Mouse (Mus musculus): ENCODE data around the gene Grifin. TPM values are rescaled to one million over a fixed set of nuclear protein-coding genes. Genes with fewer than 3 reads are reported as not detected.
A peak's percentile ranks its signal among the peaks of the same experiment; 100 is the strongest.

Gene Grifin
- polyA plus RNA-seq, 1 experiment from 2014 or later = not detected

DNA sequence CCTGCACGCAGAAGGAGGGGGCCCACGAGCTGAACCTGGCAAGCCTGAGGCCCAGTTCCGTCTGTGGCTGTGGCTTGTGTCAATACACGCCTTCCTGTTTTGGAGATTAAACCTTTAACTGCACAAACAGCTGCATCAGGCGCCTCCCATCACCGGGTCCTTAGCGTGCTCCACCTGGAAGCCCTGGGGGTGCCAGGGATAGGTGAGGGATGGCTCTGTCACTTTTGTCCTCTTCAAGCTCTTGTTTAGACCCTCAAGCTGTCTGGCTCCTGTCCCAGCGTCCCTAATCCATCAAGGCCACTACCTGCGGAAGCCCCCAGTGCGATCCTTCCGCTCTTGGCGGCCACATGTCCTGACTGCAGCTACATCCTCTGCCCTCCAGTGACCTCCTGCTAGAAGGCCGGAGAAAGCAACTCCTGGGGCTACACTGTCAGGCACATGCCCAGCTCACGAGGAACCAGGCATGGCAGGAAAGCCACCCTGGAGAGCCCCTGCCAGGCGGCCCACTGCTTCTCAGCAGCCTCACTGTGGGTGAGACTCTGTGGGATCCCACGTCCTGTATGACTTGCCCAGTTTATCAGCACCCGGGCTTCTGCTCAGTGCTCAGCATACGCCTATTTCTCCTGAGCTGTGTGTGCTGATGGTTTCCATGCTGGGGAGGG, 32.2 kb upstream of the Grifin start:
- no peak overlapping the region for H3K4me3 ChIP-seq (replicated peaks; ENCODE audit: low read length)
- no peak for ATAC-seq

DNA sequence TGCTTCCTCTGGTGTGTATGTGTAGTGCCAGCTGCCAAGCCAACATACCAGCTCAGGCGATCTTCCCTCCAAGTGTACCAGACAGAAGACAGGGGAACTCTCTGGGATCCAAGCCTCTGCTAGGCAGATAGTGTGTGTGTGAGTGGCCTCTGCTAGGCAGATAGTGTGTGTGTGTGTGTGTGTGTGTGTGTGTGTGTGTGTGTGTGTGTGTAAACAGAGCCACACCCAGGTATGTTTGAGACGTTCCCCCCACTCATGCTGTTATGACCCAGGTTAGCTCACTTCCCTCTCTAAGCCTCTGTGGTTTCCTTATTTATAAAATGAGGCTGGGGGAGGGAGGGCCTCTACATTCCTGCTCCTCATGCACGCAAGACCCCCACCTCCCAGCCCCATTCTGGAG, 31.6 kb upstream of the Grifin start:
- Histone ChIP-seq H3K4me2 (ENCODE audit: low read length) (no peak overlapping the region), H3K9ac (replicated peaks; ENCODE audit: low read depth, low read length) (no peak overlapping the region), H3K36me3 (ENCODE audit: control insufficient read depth, insufficient read depth) (no peaks in the 10 kb centered on the region), H3K27me3 (replicated peaks; ENCODE audit: control insufficient read depth, insufficient read depth, low read length) (no peaks in the 10 kb centered on the region), H3K4me3 (replicated peaks; ENCODE audit: low read length) (no peak overlapping the region), H3K27ac (ENCODE audit: low read length) (no peak overlapping the region), H3K9me3 (ENCODE audit: control insufficient read depth, low read length) (no peaks in the 10 kb centered on the region), H3K4me1 (replicated peaks; ENCODE audit: control insufficient read depth, insufficient read depth, low read length) (no peaks in the 10 kb centered on the region)
- 80% methylated on average over 3 of the region's 3 CpGs for WGBS
- no peak for ATAC-seq

More for the DNA sequence above, 32.2 kb upstream of the Grifin start:
- Histone ChIP-seq H3K9ac (replicated peaks; ENCODE audit: low read depth, low read length) (no peak overlapping the region), H3K4me2 (ENCODE audit: low read length) (no peak overlapping the region), H3K27ac (ENCODE audit: low read length) (no peak overlapping the region), H3K9me3 (ENCODE audit: control insufficient read depth, low read length) (no peaks in the 10 kb centered on the region), H3K36me3 (ENCODE audit: control insufficient read depth, insufficient read depth) (no peaks in the 10 kb centered on the region), H3K27me3 (replicated peaks; ENCODE audit: control insufficient read depth, insufficient read depth, low read length) (no peaks in the 10 kb centered on the region), H3K4me1 (replicated peaks; ENCODE audit: control insufficient read depth, insufficient read depth, low read length) (peaks cover 2% of the 10 kb centered on the region; the same call in 1 of the 2 replicates)
- 77% methylated on average over 18 of the region's 18 CpGs for WGBS

DNA sequence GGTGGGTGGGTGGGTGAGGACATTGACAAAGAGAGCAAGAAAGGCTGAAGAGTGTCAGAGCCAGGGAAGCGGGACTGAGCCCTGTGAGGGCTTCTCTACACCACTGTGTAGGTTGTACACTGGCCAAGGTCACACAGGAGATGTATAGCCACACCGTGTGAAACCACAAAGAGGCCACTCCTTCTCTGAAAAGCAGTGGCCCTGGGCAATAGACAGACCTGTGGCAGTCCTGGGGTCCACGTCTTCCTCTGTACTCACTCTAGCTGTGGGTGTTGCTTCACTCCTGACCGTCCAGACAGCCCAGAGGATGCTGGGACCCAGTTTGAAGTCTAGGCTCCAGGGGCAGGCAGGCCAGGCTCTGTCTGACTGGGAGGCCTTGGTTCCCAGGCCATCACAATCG, 30.0 kb upstream of the Grifin start:
- Histone ChIP-seq H3K27me3 (replicated peaks; ENCODE audit: control insufficient read depth, insufficient read depth, low read length) (no peaks in the 10 kb centered on the region), H3K27ac (ENCODE audit: low read length) (no peak overlapping the region), H3K36me3 (ENCODE audit: control insufficient read depth, insufficient read depth) (no peaks in the 10 kb centered on the region), H3K4me2 (ENCODE audit: low read length) (no peak overlapping the region), H3K9me3 (ENCODE audit: control insufficient read depth, low read length) (no peaks in the 10 kb centered on the region), H3K4me3 (replicated peaks; ENCODE audit: low read length) (no peak overlapping the region), H3K9ac (replicated peaks; ENCODE audit: low read depth, low read length) (no peak overlapping the region), H3K4me1 (replicated peaks; ENCODE audit: control insufficient read depth, insufficient read depth, low read length) (no peaks in the 10 kb centered on the region)
- ATAC-seq = no peak
- 59% methylated on average over 5 of the region's 5 CpGs for WGBS

DNA sequence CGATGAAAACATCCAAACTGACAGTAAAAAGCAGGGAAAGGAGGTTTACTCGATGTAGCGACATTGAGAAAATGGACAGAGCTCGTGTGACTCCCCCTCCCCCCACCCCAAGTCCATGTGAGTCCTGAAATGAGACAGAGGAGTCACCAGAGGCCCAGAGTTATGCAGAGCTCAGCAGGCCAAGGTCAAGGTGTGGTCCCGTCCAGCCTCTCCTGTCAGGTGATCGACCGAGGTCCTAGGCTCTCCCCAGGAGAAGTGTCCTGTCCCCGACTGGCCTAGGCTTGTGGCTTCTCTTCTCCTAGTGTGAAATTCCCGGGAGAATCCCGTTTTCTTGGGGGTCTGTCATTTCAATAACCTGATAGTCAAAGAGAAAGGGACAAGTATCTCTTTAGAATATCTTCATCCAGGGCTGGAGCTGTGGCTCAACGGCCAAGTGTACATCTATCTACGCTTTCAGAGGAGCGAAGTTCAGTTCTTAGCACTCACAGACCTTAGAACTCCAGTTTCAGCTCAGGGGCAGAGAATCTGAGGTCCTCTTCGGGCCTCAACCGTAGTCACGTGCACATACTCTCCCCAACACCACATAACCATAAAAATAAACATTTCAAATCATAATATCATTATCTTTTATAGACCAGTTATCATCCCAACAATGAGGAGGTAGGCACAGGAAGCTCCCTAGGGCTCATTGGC, 24.4 kb upstream of the Grifin start:
- Histone ChIP-seq H3K36me3 (ENCODE audit: control insufficient read depth, insufficient read depth) (no peaks in the 10 kb centered on the region), H3K4me2 (ENCODE audit: low read length) (no peak overlapping the region)
- ATAC-seq = no peak

DNA sequence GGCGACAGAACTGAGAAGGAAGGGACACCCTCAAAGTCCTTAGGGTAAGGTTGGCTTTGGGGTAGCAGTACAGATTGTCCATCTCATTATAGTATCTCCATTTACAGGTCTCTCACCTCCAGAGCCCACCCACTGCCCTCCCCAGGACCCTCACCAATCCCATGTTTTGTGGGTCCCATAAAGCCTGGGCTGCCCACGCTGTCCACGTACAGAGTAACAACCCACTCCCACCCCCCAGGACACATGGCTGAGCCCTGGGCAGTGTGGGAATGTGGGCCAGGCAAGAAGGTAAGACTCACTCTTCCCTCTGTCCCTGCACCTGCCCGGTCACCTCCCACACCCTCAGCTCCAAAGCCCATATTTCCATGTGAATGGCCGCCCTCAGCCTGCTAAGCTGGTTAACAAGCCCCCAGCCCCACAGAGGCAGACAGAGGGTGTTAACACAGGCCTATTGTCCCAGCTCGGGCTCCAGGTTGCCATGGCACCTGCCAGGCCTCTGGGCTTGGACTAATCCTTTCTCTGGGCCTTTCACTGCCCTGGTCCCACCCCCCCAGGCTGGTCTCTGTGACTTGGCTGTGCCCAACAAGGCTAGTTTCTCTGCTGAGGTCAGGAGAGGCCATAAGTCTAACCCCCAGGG, 19.0 kb upstream of the Grifin start:
- Histone ChIP-seq H3K4me2 (ENCODE audit: low read length) (no peak overlapping the region), H3K36me3 (ENCODE audit: control insufficient read depth, insufficient read depth) (no peaks in the 10 kb centered on the region), H3K9ac (replicated peaks; ENCODE audit: low read depth, low read length) (0 out of 2 replicates have a peak overlapping the region, but pooled peaks have one; percentile 5), H3K27ac (ENCODE audit: low read length) (no peak overlapping the region; the same call in 1 of the 2 replicates), H3K9me3 (ENCODE audit: control insufficient read depth, low read length) (no peaks in the 10 kb centered on the region), H3K4me1 (replicated peaks; ENCODE audit: control insufficient read depth, insufficient read depth, low read length) (peaks cover 34% of the 10 kb centered on the region), H3K27me3 (replicated peaks; ENCODE audit: control insufficient read depth, insufficient read depth, low read length) (no peaks in the 10 kb centered on the region), H3K4me3 (replicated peaks; ENCODE audit: low read length) (no peak overlapping the region)
- 3% methylated on average over 6 of the region's 6 CpGs for WGBS
- peak; percentile 83 for ATAC-seq

More for the DNA sequence above, 24.4 kb upstream of the Grifin start:
- no peaks in the 10 kb centered on the region for H3K9me3 ChIP-seq (ENCODE audit: control insufficient read depth, low read length)
- H3K4me1 ChIP-seq (replicated peaks; ENCODE audit: control insufficient read depth, insufficient read depth, low read length) = peaks cover 4% of the 10 kb centered on the region
- H3K9ac ChIP-seq (replicated peaks; ENCODE audit: low read depth, low read length) = no peak overlapping the region
- 93% methylated on average over 16 of the region's 16 CpGs for WGBS
- H3K27ac ChIP-seq (ENCODE audit: low read length) = no peak overlapping the region
- H3K27me3 ChIP-seq (replicated peaks; ENCODE audit: control insufficient read depth, insufficient read depth, low read length) = no peaks in the 10 kb centered on the region
- no peak overlapping the region for H3K4me3 ChIP-seq (replicated peaks; ENCODE audit: low read length)

DNA sequence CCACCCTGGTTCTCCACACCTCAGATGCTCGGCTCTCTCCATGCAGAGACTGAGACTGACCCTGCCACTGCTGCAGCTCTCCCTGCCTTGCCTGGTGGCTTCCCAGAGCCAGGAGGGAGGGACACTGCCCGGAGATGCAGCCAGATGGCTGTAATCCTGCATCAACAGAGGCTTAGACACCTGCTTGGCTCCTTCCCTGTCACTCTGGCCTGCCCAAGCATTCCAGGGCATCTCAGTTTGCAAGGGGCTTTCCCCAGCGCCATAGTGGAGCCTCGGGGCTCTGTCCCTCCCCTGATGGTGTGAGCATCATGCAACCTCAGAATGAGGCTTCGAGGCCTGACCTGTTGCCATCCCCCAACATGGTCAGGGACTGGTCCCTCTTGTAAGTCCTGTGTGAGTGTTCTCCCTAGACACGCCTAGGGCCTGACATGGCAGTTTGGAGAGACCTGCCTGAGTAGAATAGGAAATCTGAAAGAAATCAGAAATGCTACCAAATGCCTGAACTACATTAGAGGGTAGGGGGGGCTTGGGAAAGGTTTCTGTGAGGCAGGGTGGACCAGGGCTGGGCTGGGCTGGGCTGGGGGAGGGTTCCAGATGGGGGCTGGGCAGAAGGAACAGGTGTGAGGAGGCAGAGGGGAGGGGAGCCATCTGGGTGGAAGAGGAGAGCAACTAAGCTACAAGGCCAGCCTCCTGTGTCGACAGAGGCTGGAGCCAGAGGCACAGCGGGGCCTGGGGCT, 18.3 kb upstream of the Grifin start:
- H3K9ac ChIP-seq (replicated peaks; ENCODE audit: low read depth, low read length) = no peak overlapping the region
- H3K4me3 ChIP-seq (replicated peaks; ENCODE audit: low read length) = no peak overlapping the region
- H3K36me3 ChIP-seq (ENCODE audit: control insufficient read depth, insufficient read depth) = no peaks in the 10 kb centered on the region
- H3K27me3 ChIP-seq (replicated peaks; ENCODE audit: control insufficient read depth, insufficient read depth, low read length) = no peaks in the 10 kb centered on the region
- no peak overlapping the region for H3K4me2 ChIP-seq (ENCODE audit: low read length)
- WGBS = 15% methylated on average over 8 of the region's 8 CpGs
- H3K9me3 ChIP-seq (ENCODE audit: control insufficient read depth, low read length) = no peaks in the 10 kb centered on the region
- ATAC-seq = peak; percentile 39; the same call in 1 of the 2 replicates
- H3K4me1 ChIP-seq (replicated peaks; ENCODE audit: control insufficient read depth, insufficient read depth, low read length) = peaks cover 34% of the 10 kb centered on the region
- H3K27ac ChIP-seq (ENCODE audit: low read length) = no peak overlapping the region; the same call in 1 of the 2 replicates

DNA sequence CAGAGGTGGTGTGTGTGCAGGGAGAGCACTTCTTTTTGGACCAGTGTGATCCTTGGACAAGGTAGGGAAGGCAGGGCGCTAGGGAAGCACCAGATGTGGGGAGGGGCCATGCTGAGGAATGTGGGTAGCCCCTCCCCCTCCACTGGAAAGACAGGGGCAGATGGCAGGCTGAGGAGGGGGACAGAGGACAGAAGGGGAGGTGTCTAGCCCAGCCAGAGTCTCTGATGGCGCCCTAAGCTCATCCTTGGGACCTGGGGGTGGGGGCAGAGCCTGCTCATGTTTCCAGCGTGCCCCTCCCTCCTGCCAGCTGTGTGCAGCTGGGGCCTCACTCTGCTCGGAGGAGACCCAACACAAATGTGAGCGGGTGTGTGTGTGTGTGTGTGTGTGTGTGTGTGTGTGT, 16.7 kb upstream of the Grifin start:
- ATAC-seq = no peak
- no peak overlapping the region for H3K9ac ChIP-seq (replicated peaks; ENCODE audit: low read depth, low read length)
- H3K4me1 ChIP-seq (replicated peaks; ENCODE audit: control insufficient read depth, insufficient read depth, low read length) = peaks cover 34% of the 10 kb centered on the region
- H3K4me2 ChIP-seq (ENCODE audit: low read length) = no peak overlapping the region
- no peaks in the 10 kb centered on the region for H3K27me3 ChIP-seq (replicated peaks; ENCODE audit: control insufficient read depth, insufficient read depth, low read length)
- H3K36me3 ChIP-seq (ENCODE audit: control insufficient read depth, insufficient read depth) = no peaks in the 10 kb centered on the region
- H3K27ac ChIP-seq (ENCODE audit: low read length) = no peak overlapping the region
- H3K4me3 ChIP-seq (replicated peaks; ENCODE audit: low read length) = no peak overlapping the region
- 6% methylated on average over 4 of the region's 5 CpGs for WGBS
- no peaks in the 10 kb centered on the region for H3K9me3 ChIP-seq (ENCODE audit: control insufficient read depth, low read length)

DNA sequence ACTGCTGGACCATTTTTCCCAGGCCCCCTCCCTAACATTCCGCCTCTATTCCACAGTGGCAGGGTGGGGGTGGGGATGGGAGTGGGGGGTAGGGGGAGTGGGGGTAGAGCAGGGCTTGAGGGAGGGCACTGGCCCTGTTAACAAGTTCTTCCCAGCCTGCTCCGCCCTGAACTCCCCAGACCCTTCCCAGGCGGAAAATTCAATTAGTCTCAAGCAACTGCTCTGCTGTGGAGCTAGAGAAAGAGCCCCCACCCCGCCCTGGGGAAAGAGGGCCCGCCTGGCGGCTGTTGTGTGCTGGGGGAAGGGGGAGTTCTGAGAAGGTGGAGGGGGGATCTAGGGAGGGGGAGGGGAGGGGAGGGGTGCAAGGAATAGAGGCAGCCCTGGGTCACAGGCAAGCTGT, 14.9 kb upstream of the Grifin start:
- Histone ChIP-seq H3K9ac (replicated peaks; ENCODE audit: low read depth, low read length) (no peak overlapping the region), H3K36me3 (ENCODE audit: control insufficient read depth, insufficient read depth) (no peaks in the 10 kb centered on the region), H3K27ac (ENCODE audit: low read length) (no peak overlapping the region), H3K4me2 (ENCODE audit: low read length) (no peak overlapping the region), H3K4me1 (replicated peaks; ENCODE audit: control insufficient read depth, insufficient read depth, low read length) (peaks cover 34% of the 10 kb centered on the region), H3K4me3 (replicated peaks; ENCODE audit: low read length) (no peak overlapping the region), H3K9me3 (ENCODE audit: control insufficient read depth, low read length) (no peaks in the 10 kb centered on the region), H3K27me3 (replicated peaks; ENCODE audit: control insufficient read depth, insufficient read depth, low read length) (no peaks in the 10 kb centered on the region)
- peak; percentile 55 for ATAC-seq
- WGBS = 2% methylated on average over 3 of the region's 6 CpGs

DNA sequence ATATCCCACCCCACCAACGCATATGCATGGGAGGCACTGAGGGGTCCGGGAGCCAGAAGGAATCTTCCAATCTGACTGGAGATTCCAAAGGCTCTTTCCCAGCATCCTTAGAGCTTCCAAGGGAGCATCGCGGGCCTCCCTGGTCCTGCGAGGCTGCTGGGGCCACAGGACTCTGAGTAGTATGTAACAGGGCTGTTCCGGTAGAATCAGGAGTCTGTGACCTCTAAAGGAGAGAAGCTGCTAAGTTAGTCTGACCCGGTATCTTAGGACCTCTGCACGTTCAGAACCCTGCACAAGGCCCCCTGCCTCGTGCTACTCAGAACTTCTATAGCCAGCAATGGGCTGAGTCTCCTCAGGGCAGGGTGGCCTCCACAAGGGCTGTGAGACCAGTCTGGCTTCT, 14.3 kb upstream of the Grifin start:
- no peak overlapping the region for H3K27ac ChIP-seq (ENCODE audit: low read length)
- no peak overlapping the region for H3K4me2 ChIP-seq (ENCODE audit: low read length)
- no peaks in the 10 kb centered on the region for H3K36me3 ChIP-seq (ENCODE audit: control insufficient read depth, insufficient read depth)
- H3K27me3 ChIP-seq (replicated peaks; ENCODE audit: control insufficient read depth, insufficient read depth, low read length) = no peaks in the 10 kb centered on the region
- H3K9me3 ChIP-seq (ENCODE audit: control insufficient read depth, low read length) = no peaks in the 10 kb centered on the region
- H3K4me1 ChIP-seq (replicated peaks; ENCODE audit: control insufficient read depth, insufficient read depth, low read length) = peaks cover 29% of the 10 kb centered on the region
- H3K4me3 ChIP-seq (replicated peaks; ENCODE audit: low read length) = no peak overlapping the region
- 20% methylated on average over 9 of the region's 9 CpGs for WGBS
- H3K9ac ChIP-seq (replicated peaks; ENCODE audit: low read depth, low read length) = no peak overlapping the region
- no peak for ATAC-seq

Data from forebrain, embryonic 16.5 days (tissue).